ENCODE assay signal across 22 mouse cellular contexts in genomic region chr1:132271237-132271636, GRCm38 (mm10). TPM values are rescaled to one million over a fixed set of nuclear protein-coding genes. Genes with fewer than 3 reads are reported as not detected.
"Had no signal": no experiment of that assay in that cellular context is flagged by ENCODE, and none has a peak within 500 bp of the region (broad histone marks: within the 10 kb centered on the region; RNA-seq: fewer than 3 reads in every experiment).

No protein-coding gene starts in this region.

- DNase-seq: left cerebral cortex, postnatal 4 days; liver; liver, embryonic 13.5 days; liver, postnatal 0 days; lung, adult 18-20 months; lung, adult 2 months; lung, embryonic 14.5 days; lung, postnatal 10 days; lung, postnatal 14 days; lung, postnatal 36 days; lung, postnatal 4 days; midbrain, embryonic 14.5 days had no signal

RNA-seq across cellular contexts. Expression of gene Klhdc8a, which starts 27.2 kb away (rescaled TPM):
- total RNA-seq: megakaryocyte progenitor cell, adult 5-6 weeks; megakaryocyte, adult 5-6 weeks; megakaryocyte-erythroid progenitor cell, adult 5-6 weeks; monocyte, adult 5-6 weeks had no signal

RNA-seq across cellular contexts. Expression of gene Gm10188, which starts 41.7 kb away (rescaled TPM):
- total RNA-seq: left cerebral cortex, postnatal 10 days; left cerebral cortex, postnatal 14 days; left cerebral cortex, postnatal 25 days; left cerebral cortex, postnatal 36 days; left cerebral cortex, postnatal 4 days; liver, adult 2 months; megakaryocyte progenitor cell, adult 5-6 weeks; megakaryocyte, adult 5-6 weeks; megakaryocyte-erythroid progenitor cell, adult 5-6 weeks; midbrain, postnatal 0 days; monocyte, adult 5-6 weeks had no signal
